Mouse (Mus musculus): ENCODE measurements around the gene Foxc1.

Foxc1 gene

GRCm38 (mm10) chr13:31806428-31806832, at the start of gene Foxc1:
TSS of gene Foxc1 (plus strand) at chr13:31806633.
- peak; percentile 93 for DNase-seq (ENCODE audit: low read depth)

DNA sequence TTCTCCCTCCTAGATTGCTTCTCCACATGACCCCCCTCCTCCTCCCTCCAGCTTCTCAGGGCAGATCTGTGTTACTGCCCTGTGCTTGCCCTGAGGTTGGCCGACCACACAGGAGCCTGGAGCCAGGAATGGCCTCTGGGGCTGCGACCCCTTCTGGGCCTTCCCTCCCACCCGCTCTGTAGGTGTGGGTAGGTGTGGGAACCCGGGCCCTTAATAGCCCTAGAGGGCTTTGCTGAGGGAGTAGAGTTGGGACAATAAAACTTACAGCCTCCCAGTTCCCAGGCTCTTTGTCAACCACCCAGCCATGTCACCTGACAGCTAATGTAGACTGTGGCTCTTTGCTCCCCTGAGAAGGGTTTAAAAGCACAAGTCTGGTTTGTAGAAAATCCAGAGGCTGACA, 46.0 kb upstream of the Foxc1 start:
- DNase-seq (ENCODE audit: low read depth), result no peak

DNA sequence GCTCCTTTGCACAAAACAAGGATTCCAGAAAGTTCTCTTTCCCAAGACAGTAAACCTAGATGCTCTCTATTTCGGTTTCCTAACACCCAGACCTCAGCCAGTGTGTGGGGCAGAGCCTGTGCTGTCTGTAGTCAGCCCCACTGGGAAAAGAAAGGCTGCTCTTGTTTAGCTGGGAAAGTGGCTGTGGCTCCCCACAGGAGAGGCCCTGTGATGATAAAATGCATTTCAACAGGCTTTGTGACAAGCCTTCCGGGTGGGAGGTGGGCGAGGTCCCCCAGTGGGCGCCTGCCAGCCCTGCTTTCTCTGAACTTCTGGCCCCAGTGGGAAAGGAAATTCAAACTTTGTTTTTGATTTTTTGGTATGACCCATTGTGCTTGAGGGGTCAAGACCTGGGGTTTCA, 45.4 kb upstream of the Foxc1 start:
- DNase-seq (ENCODE audit: low read depth), result no peak

GRCm38 (mm10) chr13:31764419-31764818, 42.0 kb upstream of the Foxc1 start:
- peak; percentile 49 for DNase-seq (ENCODE audit: low read depth)

GRCm38 (mm10) chr13:31765564-31765963, 40.9 kb upstream of the Foxc1 start:
- no peak for DNase-seq (ENCODE audit: low read depth)

DNA sequence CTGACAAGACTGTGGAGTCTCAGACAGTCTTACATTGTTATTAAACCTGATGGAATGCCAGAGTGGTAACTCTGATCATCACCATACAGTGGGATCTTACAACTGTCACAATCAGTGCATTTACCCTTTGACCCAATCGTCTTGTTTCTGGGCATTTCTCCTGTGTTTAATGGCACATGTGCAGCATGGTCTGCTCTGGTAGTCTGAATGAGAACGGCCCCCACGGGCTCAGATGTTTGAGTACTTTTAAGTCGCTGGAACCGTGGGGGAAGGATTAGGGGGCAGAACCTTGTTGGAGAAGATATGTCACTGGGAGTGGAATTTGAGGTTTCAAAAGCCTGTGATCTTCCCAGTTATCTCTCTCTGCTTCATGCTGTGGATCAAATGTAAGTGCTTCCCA, 33.6 kb upstream of the Foxc1 start:
- DNase-seq (ENCODE audit: low read depth), result no peak

- peak; percentile 37 for DNase-seq (ENCODE audit: low read depth)
Measured at GRCm38 (mm10) chr13:31775762-31776161, 30.7 kb upstream of the Foxc1 start.

GRCm38 (mm10) chr13:31779281-31779981, 27.0 kb upstream of the Foxc1 start:
- DNase-seq (ENCODE audit: low read depth), result no peak

DNA sequence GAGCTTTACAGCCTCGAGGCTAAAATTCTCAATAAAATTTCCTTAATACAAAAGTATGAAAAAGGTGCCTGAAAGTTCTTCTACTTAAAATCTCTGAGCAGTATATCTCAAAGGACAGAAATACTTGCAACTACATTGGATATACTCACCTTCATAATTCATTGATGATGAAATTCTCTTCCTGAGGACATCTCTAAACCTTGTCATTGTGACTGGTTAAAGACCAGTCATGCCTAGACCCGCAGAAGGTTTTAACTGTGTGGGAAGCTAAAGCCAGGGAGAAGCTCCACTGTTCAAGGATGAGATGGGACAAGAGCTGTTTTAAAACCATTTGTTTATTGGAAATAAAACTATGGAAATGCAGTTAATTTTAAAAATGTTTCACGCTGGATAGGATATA, 26.1 kb upstream of the Foxc1 start:
- DNase-seq (ENCODE audit: low read depth), result no peak

DNA sequence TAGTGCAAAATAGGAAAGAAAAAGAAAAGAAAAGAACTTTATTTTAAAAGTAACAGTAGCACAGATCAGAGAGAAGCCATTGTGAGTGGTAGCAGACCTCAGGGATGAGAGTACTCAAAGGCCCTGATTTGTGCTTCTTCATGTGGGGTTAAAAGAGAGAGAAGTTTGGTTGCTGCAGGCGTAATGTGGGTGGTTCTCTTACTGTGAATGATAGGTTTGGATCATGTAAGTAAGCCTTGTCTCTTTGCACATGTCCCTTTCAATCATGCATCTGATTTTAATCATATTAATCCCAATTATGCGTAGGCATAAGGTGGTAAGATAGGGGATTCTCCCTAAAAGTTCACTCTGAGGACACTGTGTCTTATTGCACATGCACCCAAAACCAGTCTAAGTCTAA, 24.4 kb upstream of the Foxc1 start:
- no peak for DNase-seq (ENCODE audit: low read depth)

- DNase-seq (ENCODE audit: low read depth), result no peak
Measured at GRCm38 (mm10) chr13:31784757-31785156, 21.7 kb upstream of the Foxc1 start.

DNA sequence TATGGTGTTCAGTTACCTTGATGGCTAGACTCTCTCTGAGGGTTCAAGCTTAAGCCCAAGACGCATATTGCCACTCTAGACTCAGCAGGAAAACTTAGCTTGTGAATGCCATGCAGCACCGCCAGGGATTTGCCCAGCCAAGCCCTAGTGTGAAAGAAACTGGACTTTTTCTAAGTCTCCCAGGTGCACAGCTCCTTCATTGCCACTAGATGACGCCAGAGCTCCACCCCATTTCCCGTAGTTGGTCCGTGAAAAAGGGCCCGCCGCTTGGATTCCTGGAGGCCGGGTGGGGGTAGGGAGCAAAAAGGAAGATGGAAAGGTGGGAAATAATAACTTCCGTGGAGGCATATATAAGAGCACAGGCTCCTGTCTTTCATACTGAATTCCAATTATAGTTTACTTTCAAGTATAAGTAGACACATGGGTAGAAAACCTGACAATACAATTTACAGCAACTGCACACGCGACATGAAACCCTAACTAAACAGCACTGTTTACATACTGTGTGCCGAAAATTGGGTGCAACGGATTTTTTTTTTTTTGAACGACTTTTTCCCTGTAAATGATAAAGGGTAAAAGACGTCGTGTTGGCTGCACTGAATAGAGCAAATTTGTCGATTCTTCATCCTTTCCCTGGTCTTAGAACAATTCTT, 13.8 kb upstream of the Foxc1 start:
- DNase-seq (ENCODE audit: low read depth), result peak; percentile 82

- no peak for DNase-seq (ENCODE audit: low read depth)
Measured at GRCm38 (mm10) chr13:31793163-31793562, 13.3 kb upstream of the Foxc1 start.

- no peak for DNase-seq (ENCODE audit: low read depth)
Measured at GRCm38 (mm10) chr13:31797346-31797745, 9.1 kb upstream of the Foxc1 start.

DNA sequence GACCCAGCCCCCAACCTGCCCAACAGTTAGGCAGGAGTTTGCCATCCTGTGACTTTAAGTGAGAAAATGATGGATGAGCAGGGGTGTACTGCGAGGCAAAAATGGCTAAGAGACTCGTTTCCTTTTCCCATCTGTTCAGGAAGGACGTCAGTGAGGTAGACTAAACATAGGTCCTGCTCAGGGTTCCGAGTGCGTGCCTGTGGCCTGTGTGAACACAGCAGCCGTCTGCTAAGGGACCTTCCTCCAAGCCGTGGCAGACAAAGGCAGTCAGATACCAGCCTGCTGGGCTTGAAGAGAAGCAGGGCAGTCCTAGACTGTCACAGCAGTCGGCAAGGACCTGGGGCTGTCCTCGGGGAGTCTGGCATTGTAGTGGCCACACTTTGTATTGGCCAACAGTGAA, 8.4 kb upstream of the Foxc1 start:
- no peak for DNase-seq (ENCODE audit: low read depth)

- DNase-seq (ENCODE audit: low read depth), result peak; percentile 87
Measured at GRCm38 (mm10) chr13:31800581-31801576, 5.6 kb upstream of the Foxc1 start.

- no peak for DNase-seq (ENCODE audit: low read depth)
Measured at GRCm38 (mm10) chr13:31801703-31802305, 4.6 kb upstream of the Foxc1 start.

DNA sequence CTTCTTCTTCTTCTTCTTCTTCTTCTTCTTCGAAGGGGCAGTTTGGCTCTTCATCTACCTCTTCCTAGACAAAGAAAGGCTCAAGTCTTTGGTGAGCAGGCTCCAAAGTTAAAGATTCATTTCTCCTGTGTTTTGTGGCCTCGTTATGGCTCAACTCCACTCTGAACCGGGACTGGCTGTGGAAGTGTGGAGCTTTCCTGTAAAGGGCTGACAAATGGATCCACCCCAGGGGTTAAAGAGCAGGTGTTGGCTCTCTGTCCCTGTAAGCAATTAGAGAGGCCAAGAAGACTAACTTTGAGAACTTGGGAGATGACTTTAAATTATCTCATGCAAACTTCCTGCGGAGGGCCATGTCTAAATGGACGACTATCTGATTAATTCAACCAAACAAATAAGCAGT, 4.0 kb upstream of the Foxc1 start:
- DNase-seq (ENCODE audit: low read depth), result no peak

- no peak for DNase-seq (ENCODE audit: low read depth)
Measured at GRCm38 (mm10) chr13:31803166-31804093, 3.0 kb upstream of the Foxc1 start.

- DNase-seq (ENCODE audit: low read depth), result no peak
Measured at GRCm38 (mm10) chr13:31804571-31804970, 1.9 kb upstream of the Foxc1 start.

DNA sequence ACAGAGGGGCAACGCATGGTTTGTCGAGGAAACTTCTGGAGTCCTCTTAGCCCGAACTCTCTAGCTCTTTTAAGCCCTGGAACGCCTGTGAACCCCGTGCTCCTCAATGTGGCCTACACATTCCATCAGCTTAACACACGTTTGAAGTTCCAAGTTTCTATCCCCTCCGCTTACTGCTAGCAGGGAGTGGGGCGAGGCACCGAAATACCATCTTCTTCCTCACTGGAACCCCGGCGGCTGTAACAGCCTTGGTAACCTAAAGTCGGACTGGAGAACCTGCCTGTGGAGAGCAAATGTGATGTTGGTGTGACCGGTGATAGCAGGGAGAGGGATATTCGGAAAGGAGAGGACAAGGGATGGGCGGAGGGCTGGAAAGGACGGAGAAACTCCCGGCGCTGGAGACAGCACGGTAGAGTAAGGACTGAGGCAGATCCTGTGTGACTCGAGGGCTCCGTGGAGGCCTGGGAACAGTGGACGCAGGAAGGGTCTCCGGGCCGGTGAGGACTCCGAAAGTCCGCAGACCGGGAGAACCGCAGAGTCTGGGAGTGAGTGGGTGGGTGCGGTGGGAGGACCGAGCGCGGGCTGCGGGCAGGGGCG, 504 bp upstream of the Foxc1 start:
- DNase-seq (ENCODE audit: low read depth), result peak; percentile 7
